Mouse (Mus musculus): ENCODE results near the gene Lpin1. TPM values are rescaled to one million over a fixed set of nuclear protein-coding genes. Genes with fewer than 3 reads are reported as not detected.

Gene Lpin1
- polyA plus RNA-seq, 1 experiment from 2014 or later, result 6.8 TPM

GRCm38 (mm10) chr12:16492713-16493112, 118.1 kb downstream of the Lpin1 start:
- H3K27ac ChIP-seq, result no peak overlapping the region
- H3K9ac ChIP-seq, result no peak overlapping the region
- ATAC-seq (replicated peaks; ENCODE audit: low FRiP score), result no peak
- no peaks in the 10 kb centered on the region for H3K27me3 ChIP-seq
- no peak overlapping the region for H3K4me2 ChIP-seq
- 69% methylated on average over 6 of the region's 6 CpGs for WGBS
- H3K4me1 ChIP-seq, result no peaks in the 10 kb centered on the region
- H3K4me3 ChIP-seq (replicated peaks), result no peak overlapping the region
- no peaks in the 10 kb centered on the region for H3K9me3 ChIP-seq (replicated peaks)
- H3K36me3 ChIP-seq, result no peaks in the 10 kb centered on the region

DNA sequence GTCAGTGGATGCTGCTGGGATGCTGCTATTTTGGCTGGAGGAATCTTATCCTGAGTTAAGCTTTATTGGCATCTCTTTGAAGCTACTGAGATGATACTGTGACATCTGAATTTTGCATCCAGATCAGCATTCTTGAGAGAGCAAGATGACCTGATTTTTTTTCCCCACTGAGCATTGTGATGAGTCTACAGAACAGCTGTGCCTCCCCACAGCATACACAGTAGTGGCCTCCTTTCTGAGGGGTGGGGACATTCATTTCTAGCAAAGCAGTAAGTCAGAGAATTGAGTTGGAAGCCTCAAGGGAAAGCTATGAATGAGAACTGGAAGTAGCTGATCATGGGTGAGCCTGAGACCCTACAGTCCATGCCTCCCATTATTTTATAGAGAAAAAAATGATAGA, 121.9 kb downstream of the Lpin1 start:
- Histone ChIP-seq H3K4me2 (no peak overlapping the region), H3K27me3 (no peaks in the 10 kb centered on the region), H3K4me1 (no peaks in the 10 kb centered on the region), H3K4me3 (replicated peaks) (no peak overlapping the region), H3K36me3 (no peaks in the 10 kb centered on the region), H3K9me3 (replicated peaks) (no peaks in the 10 kb centered on the region), H3K27ac (no peak overlapping the region), H3K9ac (no peak overlapping the region)
- ATAC-seq (replicated peaks; ENCODE audit: low FRiP score), result no peak

- WGBS, result 54% methylated on average over 2 of the region's 2 CpGs
- H3K4me1 ChIP-seq, result no peaks in the 10 kb centered on the region
- no peak for ATAC-seq (replicated peaks; ENCODE audit: low FRiP score)
Measured at GRCm38 (mm10) chr12:16487453-16487852, 123.3 kb downstream of the Lpin1 start.

More at GRCm38 (mm10) chr12:16487453-16487852, 123.3 kb downstream of the Lpin1 start:
- no peak overlapping the region for H3K4me2 ChIP-seq
- no peaks in the 10 kb centered on the region for H3K36me3 ChIP-seq
- H3K9ac ChIP-seq, result no peak overlapping the region
- H3K4me3 ChIP-seq (replicated peaks), result no peak overlapping the region
- H3K9me3 ChIP-seq (replicated peaks), result no peaks in the 10 kb centered on the region
- no peak overlapping the region for H3K27ac ChIP-seq
- no peaks in the 10 kb centered on the region for H3K27me3 ChIP-seq

Other genes starting within 250 kb of the Lpin1 start
- gene Ntsr2, start 42.4 kb upstream of the Lpin1 start, polyA plus RNA-seq (2015; fragmentation: Nextera tagmentation; extraction: Ambion mirVana), result 0.26 and 0.46 TPM in 2 replicates
- gene Greb1, start 189.9 kb upstream of the Lpin1 start, polyA plus RNA-seq (2015; fragmentation: Nextera tagmentation; extraction: Ambion mirVana), result 4.3 and 6.1 TPM in 2 replicates
- gene E2f6, start 200.0 kb upstream of the Lpin1 start, polyA plus RNA-seq (2015; fragmentation: Nextera tagmentation; extraction: Ambion mirVana), result 44.5 and 46.5 TPM in 2 replicates